Comparison of ENCODE assay signal across 7 mouse cellular contexts in genomic region chr16:50363443-50364188, GRCm38 (mm10).
DNase-seq lines count a peak whose midpoint lies in the region; ATAC-seq and TF ChIP-seq lines count a peak whose summit lies in the region.

No protein-coding gene starts in this region.

- TF ChIP-seq POLR2A in spleen, adult 2 months (IDR thresholded peaks at IDR 0.05; ENCODE audit: low read depth, low read length): no peak

- 37% methylated on average over 17 of the region's 17 CpGs for WGBS in spleen, adult 2 months
- 67% methylated on average over 17 of the region's 17 CpGs for WGBS in embryonic facial prominence, embryonic 13.5 days

- H3K4me2 ChIP-seq in embryonic facial prominence, embryonic 13.5 days: peak overlapping the region; percentile 56

- no peak overlapping the region for H3K27ac ChIP-seq in spleen, adult 2 months (ENCODE audit: insufficient read depth, low read length)
- peak overlapping the region; percentile 75 for H3K27ac ChIP-seq in embryonic facial prominence, embryonic 13.5 days

- peak overlapping the region; percentile 67 for H3K9ac ChIP-seq in embryonic facial prominence, embryonic 13.5 days

- H3K4me3 ChIP-seq in spleen, adult 2 months (ENCODE audit: extremely low read depth, insufficient read depth, insufficient read length): peak overlapping the region; percentile 27; the same call in 1 of the 2 replicates
- peak overlapping the region; percentile 44 for H3K4me3 ChIP-seq in embryonic facial prominence, embryonic 13.5 days

- ATAC-seq in embryonic facial prominence, embryonic 13.5 days (ENCODE audit: insufficient number of reproducible peaks, insufficient read depth, low FRiP score, low TSS enrichment, low read depth): no peak
- ATAC-seq in inflammation-experienced regulatory T-cells, adult 6 months: peak; percentile 55

- H3K9me3 ChIP-seq in embryonic facial prominence, embryonic 13.5 days: no peaks in the 10 kb centered on the region

- H3K36me3 ChIP-seq in spleen, adult 2 months (ENCODE audit: control insufficient read depth, insufficient read depth, low read length): no peaks in the 10 kb centered on the region
- H3K36me3 ChIP-seq in embryonic facial prominence, embryonic 13.5 days: no peaks in the 10 kb centered on the region

- DNase-seq in spleen, adult 2 months (ENCODE audit: low read depth in 1 of 2, low spot score in 2 of 2): no peak
- no peak for DNase-seq in spleen, postnatal 10 days (ENCODE audit: low spot score in 2 of 2)
- DNase-seq in lung, postnatal 25 days (ENCODE audit: low spot score): peak; percentile 7
- DNase-seq in adipocyte (ENCODE audit: low spot score): no peak
- no peak for DNase-seq in thymus, postnatal 14 days

- TF ChIP-seq CTCF in spleen, adult 2 months (IDR thresholded peaks at IDR 0.05; ENCODE audit: extremely low read depth, insufficient read depth, insufficient read length, insufficient replicate concordance): no peak

- H3K4me1 ChIP-seq in spleen, adult 2 months (ENCODE audit: control insufficient read depth, insufficient read depth, insufficient read length): no peaks in the 10 kb centered on the region; the same call in 1 of the 2 replicates
- peaks cover 18% of the 10 kb centered on the region for H3K4me1 ChIP-seq in embryonic facial prominence, embryonic 13.5 days

- no peaks in the 10 kb centered on the region; the same call in 1 of the 2 replicates for H3K27me3 ChIP-seq in spleen, adult 2 months (ENCODE audit: control insufficient read depth, insufficient read depth, low read length)
- no peaks in the 10 kb centered on the region for H3K27me3 ChIP-seq in embryonic facial prominence, embryonic 13.5 days
